Mouse (Mus musculus) MEL (cell line): ENCODE measurements around the gene Hfm1.

ENCODE experiments used
- NELFE ChIP-seq: IDR thresholded peaks from 2 replicates; pipeline ENCODE4 v1.6.1; 2011; ENCODE audit warnings: low read depth, low read length, improper control_type of control experiment
- POLR2A ChIP-seq, 2 experiments: IDR thresholded peaks; 2 replicates each; pipeline ENCODE4 v1.6.1; 2011 to 2012; ENCODE audit warnings: low read length in 2 of 2, mild to moderate bottlenecking in 2 of 2, control low read depth in 1 of 2, improper control_type of control experiment in 1 of 2, low read depth in 1 of 2, moderate library complexity in 1 of 2; ENCODE audit not compliant: control insufficient read depth in 1 of 2, insufficient read depth in 1 of 2, poor library complexity in 1 of 2
- TBP ChIP-seq: IDR thresholded peaks from 2 replicates; pipeline ENCODE4 v1.8.0; 2011; ENCODE audit warnings: low read depth, low read length, improper control_type of control experiment

GRCm38 (mm10) chr5:106803094-106803493 lies 123.0 kb downstream of the Hfm1 start:
- TF ChIP-seq NELFE (no peak), TBP (no peak), POLR2A (IDR thresholded peaks at IDR 0.05; ENCODE audit: control insufficient read depth in 1 of 2, insufficient read depth in 1 of 2, low read depth in 1 of 2, low read length in 2 of 2, poor library complexity in 1 of 2) (no peak)
